Mouse (Mus musculus) cerebellum, adult 9-11 months (tissue): Measurements from ENCODE around the gene 4931409K22Rik.

ENCODE experiments used
- DNase-seq: peaks from one replicate; pipeline ENCODE4 v3.0.0; 2022

4931409K22Rik gene

DNA sequence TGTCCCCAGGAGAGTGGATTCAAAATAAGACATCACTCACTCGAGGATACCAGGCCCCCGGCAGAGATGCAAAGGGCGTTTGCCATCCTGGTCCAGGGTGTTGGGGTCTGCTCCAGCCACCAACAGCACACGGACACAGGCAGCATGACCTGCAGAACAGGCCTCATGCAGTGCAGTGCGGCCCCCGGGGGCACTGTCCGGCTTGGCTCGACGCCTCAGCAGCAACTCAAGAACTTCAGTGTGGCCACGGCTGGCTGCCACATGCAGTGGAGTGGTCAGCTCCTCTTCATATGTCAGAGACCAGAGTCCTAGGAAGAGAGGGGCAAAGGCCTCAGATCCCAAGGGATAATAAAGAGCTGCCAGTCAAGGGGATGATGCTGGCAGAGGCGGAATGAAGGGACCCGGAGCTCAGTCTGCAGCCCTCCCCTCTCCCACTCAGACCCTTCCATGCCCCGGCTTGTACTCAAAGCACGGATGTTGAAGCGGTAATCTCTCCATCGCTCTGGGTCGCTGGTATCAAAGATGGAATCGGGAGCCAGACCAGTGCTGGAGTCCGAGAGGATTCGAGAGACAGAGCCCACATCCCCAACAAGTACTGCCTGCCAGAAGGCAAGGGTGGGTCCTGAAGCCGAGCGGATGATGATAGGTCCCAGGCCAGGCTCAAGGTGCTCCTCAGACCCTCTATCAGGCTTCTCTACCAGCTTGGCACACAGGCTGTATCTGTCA, 16.9 kb downstream of the 4931409K22Rik start:
- DNase-seq: no peak

GRCm38 (mm10) chr5:24537618-24538017, 19.0 kb downstream of the 4931409K22Rik start:
- no peak for DNase-seq

DNA sequence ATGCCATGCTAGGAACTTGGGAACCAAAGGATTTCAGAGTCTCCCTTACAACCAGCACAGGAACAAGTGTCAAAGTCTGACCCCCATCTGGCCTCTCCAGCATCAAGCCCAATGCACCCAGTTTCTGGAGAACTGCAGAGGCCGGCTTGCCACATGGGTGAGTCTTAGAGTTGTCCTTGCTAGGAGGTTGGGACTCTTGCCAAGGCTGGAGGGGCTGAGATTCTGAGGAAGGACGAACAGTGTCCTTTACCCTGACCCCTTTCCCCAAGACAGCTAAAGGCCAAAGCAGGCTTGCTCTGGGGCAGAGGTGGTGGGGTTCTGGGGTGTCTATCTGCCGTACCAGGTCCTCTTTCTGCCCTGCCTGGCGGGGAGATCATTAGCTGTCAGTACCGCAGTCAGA, 20.1 kb downstream of the 4931409K22Rik start:
- DNase-seq: no peak

- no peak for DNase-seq
These were observed 20.9 kb downstream of the 4931409K22Rik start for GRCm38 (mm10) chr5:24535731-24536130.

- no peak for DNase-seq
These were observed 22.3 kb downstream of the 4931409K22Rik start for GRCm38 (mm10) chr5:24534292-24534691.

- DNase-seq: no peak
These were observed 23.2 kb downstream of the 4931409K22Rik start for GRCm38 (mm10) chr5:24533391-24533790.

DNA sequence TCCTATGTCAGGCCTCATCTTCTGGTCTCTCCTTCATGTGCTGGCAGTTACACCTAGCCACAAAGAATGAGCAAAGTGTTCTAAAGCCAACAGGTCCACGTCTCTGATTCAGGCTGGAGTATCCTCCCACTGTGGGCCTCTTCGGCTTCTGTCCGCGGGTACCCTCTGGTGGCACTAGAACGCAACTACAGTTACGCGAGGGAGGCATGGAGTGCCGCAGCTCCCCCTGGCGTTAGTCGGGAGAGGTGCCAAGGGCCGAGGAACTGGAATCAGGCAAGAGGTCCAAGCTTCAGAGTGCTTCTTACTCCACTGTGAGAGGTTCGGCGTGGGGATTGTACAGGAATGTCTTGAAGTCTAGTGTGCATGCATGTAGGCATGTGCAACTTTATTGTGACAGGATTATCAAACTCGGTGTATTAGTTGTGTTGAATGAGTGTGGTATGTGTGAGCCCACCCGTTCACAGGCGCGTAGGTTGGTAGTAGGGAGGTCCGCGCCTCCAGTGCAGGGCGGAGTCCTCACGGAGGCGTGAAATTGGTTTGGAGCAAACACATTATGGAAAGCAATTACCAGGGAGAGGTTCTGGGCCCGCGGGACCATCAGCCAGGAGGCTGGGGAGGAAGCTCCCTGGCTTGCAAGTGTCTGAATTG, 26.4 kb downstream of the 4931409K22Rik start:
- DNase-seq: peak; percentile 89

DNA sequence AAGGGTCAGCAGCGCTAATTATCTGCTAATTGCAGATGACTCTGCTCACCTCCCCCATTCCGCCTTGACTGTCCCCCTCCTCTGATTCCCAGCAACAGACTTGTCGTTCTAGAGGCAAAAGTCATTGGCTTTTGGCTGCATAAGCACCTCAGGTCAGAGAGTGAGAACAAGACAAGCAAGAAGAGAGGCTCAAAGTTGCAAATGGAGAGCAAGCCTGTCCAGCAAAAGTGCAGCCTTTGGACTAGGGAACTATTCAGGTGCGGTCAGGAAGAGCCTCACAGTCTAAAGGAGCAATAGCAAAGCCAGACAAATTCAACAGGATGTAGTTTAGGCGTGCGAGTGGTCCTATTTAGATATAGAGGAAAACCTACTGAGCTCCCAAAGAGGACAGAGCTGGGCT, 28.8 kb downstream of the 4931409K22Rik start:
- DNase-seq: no peak

DNA sequence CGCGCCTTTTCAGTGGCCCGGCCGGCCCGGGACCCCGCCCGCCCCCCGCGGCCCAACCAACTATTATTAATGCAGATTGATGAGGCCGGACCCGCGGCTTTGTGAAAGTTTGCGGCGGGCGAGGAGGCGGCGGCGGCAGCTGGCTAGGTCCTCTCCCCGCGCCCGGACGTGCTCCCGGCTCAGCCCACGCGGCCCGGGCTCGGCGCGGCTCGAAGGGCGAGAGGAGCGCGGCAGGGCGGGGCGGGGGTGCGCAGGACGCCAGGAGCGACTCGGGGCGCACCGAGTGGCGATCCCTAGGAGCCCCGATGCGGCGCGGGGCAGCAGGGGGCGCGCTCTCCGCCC, 29.7 kb downstream of the 4931409K22Rik start, which contains the start of gene Gbx1:
Gene Gbx1 (minus strand): TSS at position 314 of the 342 bp plus-strand sequence.
- DNase-seq: no peak

DNA sequence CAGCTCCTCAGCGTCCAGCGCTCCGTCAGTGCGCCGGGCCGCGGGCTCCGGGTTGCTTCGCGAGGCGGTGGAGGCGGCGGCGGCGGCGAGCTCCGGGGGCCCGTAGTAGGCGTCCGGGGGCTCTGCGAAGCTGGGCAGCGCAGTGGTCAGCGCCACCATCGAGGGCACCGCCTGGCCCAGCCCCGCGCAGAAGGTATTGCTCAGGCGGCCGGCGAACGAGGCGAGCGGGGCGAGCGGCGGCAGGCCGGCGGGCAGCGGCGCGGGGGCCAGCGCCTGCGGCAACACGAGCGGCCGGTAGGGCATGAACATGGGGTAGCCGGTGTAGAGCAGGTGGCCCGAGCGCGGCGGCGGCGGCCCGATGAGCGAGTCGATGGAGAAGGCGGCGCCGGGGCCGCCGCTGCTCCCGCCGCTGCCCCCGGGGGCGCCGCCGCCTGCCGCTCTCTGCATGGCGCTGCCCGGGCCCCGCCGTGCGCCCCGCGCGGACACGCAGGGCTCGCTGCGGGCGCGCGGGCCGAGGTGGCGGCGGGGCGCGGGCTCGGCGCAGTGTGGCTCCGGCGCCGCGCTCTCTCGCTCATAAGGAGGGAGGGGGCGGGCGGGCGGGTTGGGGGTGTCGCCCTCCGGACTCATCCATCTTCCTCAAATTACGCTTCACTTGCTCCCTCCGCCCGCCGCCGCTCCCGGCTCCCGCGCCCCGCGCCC, 30.3 kb downstream of the 4931409K22Rik start:
- DNase-seq: no peak

DNA sequence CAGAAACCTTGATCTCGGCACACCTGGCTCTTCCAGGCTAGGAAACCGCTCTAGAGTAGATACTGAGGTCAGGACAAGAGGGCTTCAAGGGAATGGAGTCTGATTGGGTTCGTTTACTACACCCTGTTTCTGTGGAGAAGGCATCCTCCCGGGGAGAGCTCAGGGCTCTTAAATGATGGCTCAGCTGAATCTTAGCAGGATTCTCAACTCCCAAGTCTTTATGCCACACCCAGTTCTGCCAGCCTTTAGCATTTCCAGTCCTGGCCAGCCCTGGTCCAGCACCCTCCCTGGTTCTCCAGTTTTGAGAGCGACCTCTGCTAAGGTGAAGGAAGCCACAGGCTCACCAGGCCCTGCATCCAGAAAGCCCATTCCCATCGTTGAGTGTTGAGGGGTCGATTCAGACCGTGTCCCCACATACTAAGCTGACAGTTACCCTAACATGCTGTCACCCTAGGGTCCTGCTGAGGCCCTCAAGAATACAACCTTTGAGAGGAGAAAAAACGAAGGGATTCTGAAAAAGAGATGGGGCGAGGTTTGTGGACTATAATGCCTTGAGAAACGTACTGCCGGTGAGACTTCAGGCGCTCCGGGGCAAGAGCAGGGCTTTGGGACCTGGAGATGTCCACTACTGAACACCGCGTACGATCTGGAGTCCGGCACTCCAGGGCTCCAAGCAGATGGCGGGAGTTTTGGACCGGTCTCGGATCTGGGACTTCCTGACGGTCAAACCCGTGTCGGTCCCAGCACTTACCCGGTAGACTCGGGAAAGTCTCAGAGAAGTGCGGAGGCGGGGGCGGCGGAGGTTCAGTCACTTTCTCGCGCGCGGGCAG, 31.0 kb downstream of the 4931409K22Rik start:
- no peak for DNase-seq

DNA sequence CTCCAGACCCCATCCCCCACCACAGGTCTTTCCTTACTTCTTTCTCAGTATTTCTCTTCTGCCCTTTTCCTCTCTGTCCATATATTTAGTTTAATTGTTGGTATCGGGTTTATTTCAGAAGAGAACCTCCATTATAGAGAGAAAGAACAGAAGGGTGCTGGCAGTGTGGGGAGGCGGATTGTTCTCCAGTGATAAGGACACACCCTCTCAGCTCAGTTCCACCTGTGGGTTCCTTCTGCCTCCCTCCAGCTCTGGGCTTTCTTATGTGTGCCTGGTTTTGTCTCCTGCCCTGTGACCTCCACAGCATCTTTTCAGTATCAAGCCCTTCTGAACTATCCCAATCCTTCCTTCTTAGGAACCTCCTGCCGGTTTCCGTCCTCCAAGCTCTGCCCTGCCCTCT, 32.1 kb downstream of the 4931409K22Rik start:
- DNase-seq: no peak

- no peak for DNase-seq
These were observed 32.8 kb downstream of the 4931409K22Rik start for GRCm38 (mm10) chr5:24523806-24524205.

- DNase-seq: no peak
These were observed 35.2 kb downstream of the 4931409K22Rik start for GRCm38 (mm10) chr5:24521366-24521765.

- no peak for DNase-seq
These were observed 44.3 kb downstream of the 4931409K22Rik start for GRCm38 (mm10) chr5:24512271-24512670.

GRCm38 (mm10) chr5:24510635-24511034, 46.0 kb downstream of the 4931409K22Rik start:
- DNase-seq: no peak

DNA sequence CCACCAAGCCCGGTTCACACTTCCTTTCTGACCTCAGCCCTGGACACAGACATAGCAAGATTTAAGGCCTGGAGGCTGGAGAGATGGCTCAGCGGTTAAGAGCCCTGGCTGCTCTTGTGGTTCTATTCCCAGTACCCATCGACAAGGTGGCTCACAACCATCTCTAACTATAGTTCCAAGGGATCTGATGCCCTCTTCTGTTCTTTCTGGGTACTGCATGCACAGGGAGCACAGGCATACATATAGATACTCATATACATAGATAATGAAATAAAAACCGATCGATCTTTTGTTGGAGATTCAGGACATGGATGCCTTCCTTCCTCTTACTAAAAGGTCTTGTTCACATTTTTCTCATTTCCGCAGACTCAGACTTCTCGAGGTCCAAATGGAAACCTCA, 48.2 kb downstream of the 4931409K22Rik start:
- DNase-seq: no peak

DNA sequence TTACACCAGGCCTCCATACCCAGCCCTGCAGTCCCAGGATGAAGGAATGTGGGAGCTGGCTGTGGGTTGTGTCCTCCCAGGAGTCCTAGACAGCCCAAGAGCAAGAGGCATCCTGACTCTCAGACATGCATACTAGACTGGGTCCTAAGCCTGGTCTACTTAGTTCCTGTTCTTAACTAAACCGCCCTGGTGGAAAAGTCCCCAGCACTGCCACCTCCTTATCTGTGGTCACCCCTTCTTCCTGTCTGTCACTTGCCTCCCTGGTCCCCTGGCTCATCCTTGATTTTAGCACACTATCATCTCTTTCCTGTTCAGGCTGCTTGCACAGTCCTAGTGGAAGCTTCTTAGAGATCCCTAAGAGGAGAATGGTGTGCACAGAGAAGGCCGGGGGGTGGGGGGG, 51.1 kb downstream of the 4931409K22Rik start:
- no peak for DNase-seq

GRCm38 (mm10) chr5:24502786-24503185, 53.8 kb downstream of the 4931409K22Rik start:
- DNase-seq: no peak

- DNase-seq: peak; percentile 46
These were observed 55.8 kb downstream of the 4931409K22Rik start for GRCm38 (mm10) chr5:24500851-24501250.

GRCm38 (mm10) chr5:24499113-24499512, 57.5 kb downstream of the 4931409K22Rik start:
- DNase-seq: peak; percentile 21

- DNase-seq: no peak
These were observed 59.1 kb downstream of the 4931409K22Rik start for GRCm38 (mm10) chr5:24497526-24497925.

DNA sequence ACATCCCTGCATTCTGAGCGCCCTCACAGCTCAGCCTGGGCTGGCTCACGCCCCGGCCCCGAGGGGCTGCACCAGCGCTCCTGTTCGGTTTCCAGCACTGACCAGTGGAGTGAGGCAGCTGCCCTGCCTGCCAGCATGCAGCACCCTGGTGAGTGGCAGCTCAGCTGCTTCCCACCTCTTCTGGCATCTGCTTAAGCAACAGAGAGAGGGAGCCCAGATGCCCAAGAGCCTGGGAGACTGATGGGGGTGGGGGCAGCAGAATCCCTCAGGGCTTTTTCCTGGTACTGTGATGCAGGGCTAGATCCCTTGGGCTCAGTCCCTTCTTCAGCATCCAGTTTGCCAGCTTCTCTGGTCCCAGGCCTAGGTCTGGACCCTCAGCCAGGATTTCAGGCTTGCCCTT, 59.9 kb downstream of the 4931409K22Rik start:
- DNase-seq: peak; percentile 11
